20 mouse cellular contexts compared by ENCODE assay signal in genomic region chr2:104153876-104154275, GRCm38 (mm10). TPM values are rescaled to one million over a fixed set of nuclear protein-coding genes. Genes with fewer than 3 reads are reported as not detected.
"Had no signal": no experiment of that assay in that cellular context is flagged by ENCODE, and none has a peak within 500 bp of the region (broad histone marks: within the 10 kb centered on the region; RNA-seq: fewer than 3 reads in every experiment).

No protein-coding gene starts in this region.

- H3K9me3 ChIP-seq: neural tube, embryonic 15.5 days; stomach, embryonic 15.5 days had no signal

- H3K9ac ChIP-seq: neural tube, embryonic 15.5 days; stomach, embryonic 15.5 days had no signal

- H3K4me1 ChIP-seq: neural tube, embryonic 15.5 days; stomach, embryonic 15.5 days had no signal

- H3K36me3 ChIP-seq: stomach, embryonic 15.5 days had no signal

- DNase-seq: retina, postnatal 1 day; right cerebral cortex, adult 18-20 months; right cerebral cortex, postnatal 14 days; right cerebral cortex, postnatal 25 days; right cerebral cortex, postnatal 4 days; spleen, adult 18-20 months; thymus, adult 18-20 months; thymus, adult 2 months; thymus, postnatal 14 days; thymus, postnatal 25 days; thymus, postnatal 36 days; thymus, postnatal 4 days had no signal

- H3K27me3 ChIP-seq: neural tube, embryonic 15.5 days; stomach, embryonic 15.5 days had no signal

- H3K27ac ChIP-seq: neural tube, embryonic 15.5 days; stomach, embryonic 15.5 days; stomach, postnatal 0 days had no signal

- H3K4me3 ChIP-seq: neural tube, embryonic 15.5 days; stomach, embryonic 15.5 days had no signal

- H3K4me2 ChIP-seq: neural tube, embryonic 15.5 days; stomach, embryonic 15.5 days had no signal

RNA-seq across cellular contexts. Expression of gene A930018P22Rik, which starts 31.3 kb away (rescaled TPM):
- polyA plus RNA-seq: neural tube, embryonic 14.5 days; neural tube, embryonic 15.5 days; small intestine, adult 2 months; spleen, adult 2 months; stomach, embryonic 14.5 days; thymus, adult 2 months; thymus, postnatal 0 days had no signal
